Mouse (Mus musculus) bone marrow, adult 2 months (tissue): ENCODE results near the gene Snrk.

ENCODE experiments used
- CTCF ChIP-seq: fragments of 200-500 bp; IDR thresholded peaks from 2 replicates; pipeline ENCODE4 v1.5.1; 2011; ENCODE audit warnings: low read length, control low read depth; ENCODE audit not compliant: control insufficient read depth, insufficient read depth
- POLR2A ChIP-seq: fragments of 200-500 bp; IDR thresholded peaks from 2 replicates; pipeline ENCODE4 v1.6.1; 2011; ENCODE audit warnings: low read depth, mild to moderate bottlenecking, control low read depth, low read length, borderline replicate concordance; ENCODE audit not compliant: control insufficient read depth

DNA sequence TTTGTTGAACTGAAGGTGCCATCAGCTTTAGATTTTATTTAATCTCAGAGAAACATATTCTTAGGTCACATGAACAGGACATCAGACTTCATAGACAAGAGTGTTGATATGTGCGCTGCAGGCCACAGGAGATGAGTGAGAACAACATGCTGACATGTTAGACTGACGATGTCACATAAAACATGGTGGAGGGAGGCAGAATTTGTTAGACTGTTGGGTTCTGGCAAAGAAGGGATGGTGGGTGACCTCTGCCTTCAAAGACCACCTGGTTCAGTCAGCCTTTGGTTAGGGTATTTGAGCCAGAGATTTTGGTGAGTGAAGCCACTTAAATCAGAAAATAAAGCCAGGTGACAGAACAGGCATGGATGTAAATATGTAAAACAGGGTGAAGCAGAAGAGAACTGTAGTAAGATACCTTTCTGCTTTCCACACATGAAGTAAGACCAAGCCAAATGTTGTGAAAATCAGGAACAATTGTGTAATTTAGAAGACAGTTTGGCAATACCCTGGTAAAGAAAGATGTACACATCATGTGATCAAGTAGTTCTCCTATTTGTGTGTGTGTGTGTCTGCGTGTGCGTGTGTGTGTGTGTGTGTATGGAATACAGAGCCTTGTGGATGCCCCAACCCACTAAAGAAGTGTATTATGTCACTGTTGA is 21.4 kb downstream of the Snrk start:
- TF ChIP-seq CTCF (no peak), POLR2A (no peak)
